Mouse (Mus musculus): ENCODE results near the gene Nr1d1.
A peak's percentile ranks its signal among the peaks of the same experiment; 100 is the strongest.
"Not testable (repeated sequence)": the region's sequence is repeated elsewhere in the genome, so short reads cannot be mapped to it uniquely, and the experiment has no call there.

Nr1d1 gene

DNA sequence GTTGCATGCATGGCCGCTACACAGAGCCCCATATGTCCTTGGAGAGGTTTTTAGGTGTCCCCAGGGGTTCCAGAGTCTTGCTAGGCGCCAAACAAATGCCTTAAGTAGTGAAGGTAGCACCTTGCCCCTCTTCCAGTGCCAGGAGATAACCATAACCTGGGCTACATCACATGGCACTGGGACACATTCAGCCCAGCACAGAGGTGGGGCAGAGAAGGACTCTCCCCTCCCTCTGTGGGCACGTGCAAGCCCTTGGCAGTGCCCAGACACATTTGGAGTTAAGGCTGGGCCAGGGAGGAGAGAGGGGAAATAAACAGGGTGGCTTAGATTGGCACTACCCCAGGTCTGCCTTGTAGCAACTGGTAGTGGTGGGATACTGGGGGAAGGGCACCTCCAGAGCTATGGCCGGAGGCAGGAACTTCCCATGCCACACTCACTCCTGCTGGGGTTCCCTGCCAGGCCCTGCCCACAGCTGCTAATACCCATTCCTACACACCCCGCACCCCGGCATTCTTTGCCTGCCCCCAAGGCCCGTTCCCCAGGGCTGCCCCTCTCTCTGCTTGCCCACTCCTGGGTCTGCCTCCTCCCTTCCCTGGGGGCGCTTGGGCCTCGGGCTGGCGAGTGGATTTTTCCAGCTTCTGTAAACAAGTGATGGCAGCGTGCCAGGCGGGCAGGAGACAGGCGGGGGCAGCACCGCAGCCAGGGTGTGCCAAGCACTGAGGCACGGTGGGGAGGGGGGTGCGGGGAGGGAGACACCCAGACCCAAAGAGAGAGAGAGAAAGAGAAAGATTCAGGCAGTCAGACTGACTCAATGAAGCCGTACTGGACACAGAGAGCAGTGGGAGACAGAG, 24.6 kb downstream of the Nr1d1 start:
- DNase-seq, result peak; percentile 85

DNA sequence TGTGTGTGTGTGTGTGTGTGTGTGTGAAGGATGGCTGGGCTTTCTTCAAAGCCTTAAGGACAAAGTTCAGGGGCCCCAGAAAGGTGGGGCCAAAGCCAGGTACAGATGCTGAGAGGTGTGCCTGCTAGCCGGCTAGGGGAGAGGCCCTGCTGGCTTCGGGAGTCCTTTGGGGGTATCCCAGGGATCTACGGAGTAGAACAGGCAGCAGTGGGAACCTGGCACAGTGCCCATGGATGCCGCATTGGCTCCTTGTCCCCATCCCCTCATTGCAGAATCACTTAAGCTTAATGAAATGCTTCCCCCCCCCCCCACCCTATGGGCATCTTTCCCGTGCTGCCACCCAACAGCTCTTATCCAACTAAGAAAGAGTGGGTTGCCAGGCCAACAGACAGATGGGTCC, 25.4 kb downstream of the Nr1d1 start:
- no peak for DNase-seq

DNA sequence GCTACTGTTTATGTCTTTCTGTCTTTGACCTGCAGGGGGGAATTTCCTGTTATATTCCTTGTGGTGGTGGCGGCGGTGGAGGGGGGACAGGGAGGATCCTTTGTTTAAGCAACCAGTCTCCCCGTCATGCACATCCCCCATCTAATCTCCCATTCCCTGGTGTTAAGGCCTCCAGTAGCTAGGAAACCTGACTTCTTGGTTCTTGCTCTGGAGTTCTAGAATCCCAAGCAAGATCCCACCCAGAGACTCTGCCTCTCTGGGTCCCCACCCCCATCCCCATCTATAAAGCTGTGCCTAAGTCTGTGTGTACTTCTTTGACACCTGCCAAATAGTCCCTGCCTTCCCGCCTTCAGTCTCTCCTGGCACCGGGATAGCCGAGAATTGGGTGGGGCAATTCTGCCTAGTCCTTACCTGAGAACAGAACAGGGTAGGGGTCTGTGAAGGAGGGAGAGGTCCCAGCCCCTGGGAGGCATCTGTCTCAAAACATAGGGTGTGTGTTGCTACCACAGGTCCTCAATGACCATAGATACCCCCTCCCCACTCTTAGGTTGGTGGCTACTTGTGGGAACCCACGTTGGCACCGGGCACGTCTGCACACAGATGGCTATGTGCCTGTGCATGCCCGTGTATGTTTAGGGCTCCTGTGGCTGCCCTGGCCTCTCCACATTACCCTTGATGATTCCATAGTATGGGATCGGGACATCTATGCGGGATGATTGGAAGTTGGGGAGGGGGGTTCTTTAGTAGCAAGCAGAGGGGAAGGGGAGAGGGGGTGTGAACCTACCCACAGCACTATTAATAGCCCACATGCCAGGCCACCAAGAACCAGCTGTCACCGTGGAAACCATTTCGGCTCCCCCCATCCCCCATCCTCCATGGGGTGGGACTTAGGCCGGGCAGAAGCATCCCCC, 26.4 kb downstream of the Nr1d1 start:
- no peak for DNase-seq

DNA sequence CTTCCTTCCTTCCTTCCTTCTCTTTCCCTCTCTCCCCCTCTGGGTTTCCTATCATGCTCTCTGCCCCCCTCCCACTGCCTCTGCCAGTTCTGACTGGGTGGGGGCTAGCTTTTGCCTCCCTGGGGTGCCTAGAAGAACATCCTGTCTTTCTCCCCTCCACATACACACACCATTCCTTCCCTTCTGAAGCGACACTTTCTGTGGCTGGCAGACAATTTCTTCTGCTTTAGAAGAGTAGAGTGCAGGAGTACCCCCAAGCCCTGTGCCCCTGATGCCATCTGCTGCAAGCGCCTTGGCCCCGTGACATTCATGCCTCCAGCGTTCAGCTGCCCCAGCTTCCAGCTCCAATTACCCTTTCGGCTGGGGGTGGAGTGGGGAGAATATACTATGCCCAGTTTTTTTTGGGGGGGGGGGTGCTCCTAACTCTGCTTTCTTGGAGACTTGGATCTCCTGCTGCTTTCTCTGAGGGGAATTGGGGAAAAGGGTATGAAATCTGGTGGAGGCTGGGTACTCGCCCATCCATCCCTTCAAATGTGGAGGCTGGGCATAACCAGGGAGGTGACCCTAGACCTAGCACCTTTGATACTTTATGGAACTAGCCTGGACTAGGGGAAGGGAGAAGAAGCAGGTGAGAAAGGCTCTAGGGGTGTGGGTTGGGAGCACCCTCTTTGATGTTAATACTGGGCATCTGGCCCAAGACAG, 27.2 kb downstream of the Nr1d1 start:
- no peak for DNase-seq

DNA sequence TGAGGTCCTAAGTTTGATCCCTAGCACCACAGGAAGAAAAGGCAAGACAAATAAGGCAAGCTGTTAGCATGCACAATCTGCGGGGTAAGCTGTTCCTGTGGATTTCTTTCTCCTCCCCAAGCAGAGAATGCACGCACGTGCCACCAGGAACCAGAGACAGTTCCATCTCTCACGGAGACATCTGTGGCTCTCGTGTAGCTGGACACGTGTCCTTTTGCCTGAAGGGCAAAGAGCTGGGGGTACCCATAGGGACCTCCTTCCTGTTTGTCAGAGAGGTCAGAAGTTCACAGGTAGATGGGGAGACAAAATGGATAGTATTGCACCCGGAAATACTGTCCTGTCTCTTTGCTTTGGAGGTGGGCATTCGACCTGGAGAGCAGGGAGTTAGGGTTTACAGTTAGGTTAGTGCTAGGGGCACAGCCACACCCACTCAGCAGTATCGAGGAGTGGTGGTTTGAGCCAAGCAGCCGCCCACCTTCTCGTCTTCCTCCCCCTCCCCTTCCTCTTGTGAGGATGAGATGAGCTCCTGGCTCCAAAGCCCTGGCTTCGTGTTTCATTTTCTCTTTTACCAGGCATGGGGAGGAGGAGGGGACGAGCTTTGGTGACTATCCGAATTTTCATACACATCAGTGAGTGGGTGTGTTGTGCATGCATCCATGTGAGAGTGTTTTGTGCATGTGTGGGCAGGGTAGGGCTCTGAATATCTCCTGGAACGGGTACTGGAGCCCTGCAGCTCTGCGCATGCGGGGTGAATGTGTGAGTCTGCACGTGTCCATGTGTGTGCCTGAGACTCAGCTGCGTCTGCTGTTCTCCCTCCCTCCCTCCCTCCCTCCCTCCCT, 28.1 kb downstream of the Nr1d1 start:
- DNase-seq, result peak; percentile 81

DNA sequence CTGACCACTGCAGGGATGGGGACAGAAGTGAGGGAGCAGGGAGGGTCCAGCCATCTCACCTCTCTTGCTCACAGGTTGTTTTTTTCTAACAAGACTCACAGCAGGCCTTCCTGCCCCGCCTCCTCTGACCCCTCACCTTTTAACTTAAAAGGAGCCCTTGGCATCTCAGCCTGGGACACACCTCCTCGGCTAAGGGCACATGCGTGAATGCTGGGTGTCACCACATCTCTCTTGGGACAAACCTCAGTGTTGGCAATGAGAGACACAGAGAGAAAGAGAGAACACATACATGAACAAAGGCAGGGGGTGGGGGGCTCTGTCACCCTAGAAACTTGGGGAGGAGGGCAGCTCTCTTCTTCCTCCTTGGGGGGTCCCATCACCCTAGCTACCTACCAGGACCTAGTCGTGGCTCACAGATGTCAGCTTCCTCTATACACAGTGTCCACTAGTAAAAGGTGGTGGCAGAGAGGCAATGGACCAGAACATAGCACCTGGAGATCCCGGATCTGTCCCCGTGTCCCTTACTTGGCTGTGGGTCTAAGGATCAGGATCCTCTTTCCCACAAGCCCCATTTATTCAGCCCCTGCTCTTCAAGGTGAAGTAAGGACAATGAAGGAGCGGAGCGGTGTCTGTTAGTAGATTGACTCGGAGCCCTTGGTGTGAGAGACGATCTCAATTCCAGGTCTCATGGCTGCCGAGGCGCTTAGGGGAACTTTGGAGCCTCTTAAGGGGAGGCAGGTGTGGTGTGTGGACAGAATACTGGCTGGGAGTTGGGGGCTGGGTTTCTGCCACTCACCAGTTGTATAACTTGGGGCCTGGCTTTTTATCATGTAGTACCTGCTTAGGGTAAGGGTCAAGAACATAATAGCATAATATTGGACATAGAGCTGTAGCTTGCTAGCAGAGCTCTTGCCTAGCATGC, 28.9 kb downstream of the Nr1d1 start:
- peak; percentile 38 for DNase-seq

DNA sequence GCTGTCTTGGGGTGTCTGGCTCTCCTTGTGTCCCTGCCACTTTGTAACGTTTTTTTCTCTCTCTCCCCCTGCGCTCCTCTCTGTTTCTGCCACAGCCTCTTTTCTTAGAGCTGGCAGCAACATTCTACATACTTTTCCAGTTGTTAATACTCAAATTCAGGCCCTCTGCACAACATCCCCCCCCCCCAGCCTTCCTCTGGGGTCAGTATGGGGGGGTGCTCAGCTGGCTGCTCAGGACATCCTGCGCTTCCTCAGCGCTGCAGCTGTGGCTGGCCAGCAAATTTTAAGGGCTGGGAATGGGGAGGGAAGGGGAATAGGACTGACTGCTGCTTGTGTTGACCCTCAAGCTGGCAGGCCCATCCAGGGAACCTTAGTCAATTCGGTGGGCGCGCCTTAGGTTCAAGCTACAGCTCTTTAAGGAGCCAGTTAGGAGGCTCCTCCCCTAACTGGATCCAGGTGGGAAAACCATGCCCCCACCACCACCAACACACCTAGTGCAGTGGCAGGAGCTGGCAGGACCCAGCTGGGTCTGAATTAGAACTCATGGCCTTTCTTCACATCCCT, 30.6 kb downstream of the Nr1d1 start:
- DNase-seq, result no peak

DNA sequence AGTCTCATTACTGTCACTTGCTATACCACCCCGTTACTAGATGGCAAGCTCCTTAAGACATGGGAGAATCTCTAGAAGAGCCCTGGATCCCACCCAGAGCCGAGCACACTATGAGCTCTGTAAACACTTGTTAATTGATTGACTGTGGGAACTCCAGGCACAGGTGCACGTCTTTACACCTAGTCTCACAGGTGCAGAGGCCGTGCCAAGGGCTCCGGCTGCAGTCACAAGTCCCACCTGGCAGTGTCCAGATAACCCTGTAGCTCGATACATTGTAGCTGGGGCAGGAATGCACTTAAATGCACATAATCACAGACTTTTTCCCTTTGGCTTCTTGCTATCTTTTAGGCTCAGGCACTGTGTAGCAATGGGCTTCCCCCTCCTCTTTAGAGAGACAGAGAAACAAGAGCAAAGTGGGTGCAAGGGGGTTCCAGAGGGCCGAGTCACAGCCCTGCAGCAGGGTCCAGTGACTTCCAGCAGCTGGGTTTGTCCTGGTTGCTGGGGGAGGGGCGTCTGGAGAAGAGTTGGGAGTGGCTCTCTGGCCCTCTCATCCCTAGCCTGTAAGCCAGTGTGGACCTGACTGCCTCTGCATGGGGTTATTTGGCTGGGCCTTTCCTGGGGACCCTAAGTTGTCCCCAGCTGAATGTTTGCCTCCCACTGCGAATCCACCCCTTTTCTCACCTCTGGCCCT, 31.3 kb downstream of the Nr1d1 start:
- peak; percentile 79 for DNase-seq

DNA sequence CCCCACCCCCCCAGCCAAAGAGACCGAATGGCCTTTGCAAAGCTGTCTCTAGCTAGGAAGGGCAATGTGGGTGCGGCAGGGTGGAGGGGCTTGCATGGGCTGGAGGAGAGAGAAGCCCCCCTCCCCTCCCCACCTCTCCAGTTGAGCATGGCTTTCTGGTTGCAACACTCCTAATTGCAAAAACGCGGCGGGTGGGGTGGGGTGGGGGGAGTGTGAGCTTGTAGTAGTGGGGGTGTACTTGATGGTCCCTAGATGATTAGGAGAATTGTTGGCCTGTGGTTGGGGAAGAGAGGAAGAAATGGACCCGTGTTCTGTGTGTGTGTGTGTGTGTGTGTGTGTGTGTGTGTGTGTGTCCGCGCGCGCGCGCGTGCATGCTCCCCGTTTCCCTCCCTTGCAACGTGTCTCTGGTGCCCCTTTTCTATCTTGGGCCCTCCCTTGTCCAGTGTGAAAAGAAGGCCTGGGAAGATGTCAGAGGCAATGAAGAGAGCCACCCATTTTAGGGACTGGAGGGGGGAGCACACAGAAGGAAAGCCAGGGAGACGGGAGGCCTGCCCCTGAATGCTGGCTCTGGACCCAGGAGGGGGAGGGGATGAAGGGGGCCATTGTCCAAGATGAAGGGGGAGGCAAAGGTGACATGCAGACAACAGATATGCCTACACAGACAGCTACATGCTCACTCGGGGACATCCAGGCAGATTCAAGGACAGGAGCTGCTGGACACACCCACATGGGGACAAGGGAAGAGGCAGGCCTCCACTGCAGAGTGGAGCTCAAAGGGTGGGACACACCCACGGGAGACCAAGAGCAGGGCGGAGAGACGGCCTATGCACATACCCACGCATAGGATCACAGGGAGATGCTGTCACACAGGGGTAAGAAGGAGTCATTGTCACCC, 32.5 kb downstream of the Nr1d1 start:
- DNase-seq, result peak; percentile 49

DNA sequence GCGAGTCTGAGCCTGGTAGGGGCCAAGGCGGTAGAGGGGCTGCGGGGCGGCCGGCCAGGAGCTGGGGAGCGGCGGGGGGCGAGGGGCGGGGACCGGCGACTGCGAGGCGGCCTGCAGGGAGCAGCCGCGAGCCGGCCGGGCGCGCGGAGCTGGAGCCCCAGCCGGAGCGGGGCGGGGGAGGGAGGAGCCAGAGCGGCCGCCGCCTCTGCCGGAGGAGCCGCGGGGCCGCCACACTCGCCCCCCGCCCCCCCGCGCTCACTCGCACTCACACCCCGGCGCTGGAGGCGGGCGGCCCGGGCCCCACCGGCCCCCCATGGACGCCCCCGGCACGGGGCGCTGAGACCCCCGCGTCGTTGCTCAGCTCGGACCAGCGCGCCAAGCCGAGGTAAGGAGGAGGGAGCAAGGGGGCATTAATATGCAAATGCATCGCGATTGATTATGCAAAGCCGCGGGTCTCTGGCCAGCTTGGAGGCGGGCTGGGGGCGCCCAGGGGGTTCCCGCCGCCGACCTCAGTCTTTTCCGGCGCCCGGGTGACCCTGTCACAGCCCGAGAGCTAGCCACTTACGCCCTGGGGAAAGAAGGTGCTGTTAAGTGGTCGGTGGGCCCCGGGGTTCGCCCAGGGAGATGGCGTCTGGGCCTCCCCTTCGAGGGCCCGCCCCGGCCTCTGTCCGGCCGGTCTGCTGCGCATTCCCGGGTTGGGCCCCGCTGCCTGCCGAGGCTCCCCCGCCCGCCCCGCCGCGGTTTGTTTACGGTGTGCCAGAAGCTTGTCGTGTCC, 33.3 kb downstream of the Nr1d1 start:
- DNase-seq, result peak; percentile 90

DNA sequence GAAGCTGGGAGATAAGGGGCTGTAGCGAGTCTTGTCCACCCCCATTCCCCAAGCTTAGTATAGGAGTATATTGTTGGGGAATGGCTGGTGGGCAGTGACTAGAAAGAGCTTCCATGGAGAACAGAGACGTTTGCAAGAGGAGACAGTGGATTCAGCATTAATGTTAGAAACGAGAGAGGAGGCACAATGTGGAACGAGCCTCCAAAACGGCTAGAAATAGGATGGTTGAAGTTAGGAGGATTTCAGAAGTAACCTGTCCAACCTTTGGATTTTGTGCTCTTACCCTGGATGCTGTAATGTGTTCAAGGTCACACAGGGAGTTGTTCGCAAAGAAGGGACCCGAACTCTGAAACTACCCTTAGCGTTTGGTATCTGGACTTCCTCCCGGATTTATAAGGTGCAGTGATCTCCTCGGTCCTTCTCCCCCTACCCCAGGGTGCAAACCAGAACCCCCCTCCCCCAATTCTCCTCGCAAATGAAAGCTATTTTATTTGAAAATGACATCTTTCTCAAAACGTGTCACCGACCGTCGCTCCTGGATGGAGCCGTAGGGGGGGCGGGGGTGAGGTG, 34.0 kb downstream of the Nr1d1 start:
- DNase-seq, result no peak

DNA sequence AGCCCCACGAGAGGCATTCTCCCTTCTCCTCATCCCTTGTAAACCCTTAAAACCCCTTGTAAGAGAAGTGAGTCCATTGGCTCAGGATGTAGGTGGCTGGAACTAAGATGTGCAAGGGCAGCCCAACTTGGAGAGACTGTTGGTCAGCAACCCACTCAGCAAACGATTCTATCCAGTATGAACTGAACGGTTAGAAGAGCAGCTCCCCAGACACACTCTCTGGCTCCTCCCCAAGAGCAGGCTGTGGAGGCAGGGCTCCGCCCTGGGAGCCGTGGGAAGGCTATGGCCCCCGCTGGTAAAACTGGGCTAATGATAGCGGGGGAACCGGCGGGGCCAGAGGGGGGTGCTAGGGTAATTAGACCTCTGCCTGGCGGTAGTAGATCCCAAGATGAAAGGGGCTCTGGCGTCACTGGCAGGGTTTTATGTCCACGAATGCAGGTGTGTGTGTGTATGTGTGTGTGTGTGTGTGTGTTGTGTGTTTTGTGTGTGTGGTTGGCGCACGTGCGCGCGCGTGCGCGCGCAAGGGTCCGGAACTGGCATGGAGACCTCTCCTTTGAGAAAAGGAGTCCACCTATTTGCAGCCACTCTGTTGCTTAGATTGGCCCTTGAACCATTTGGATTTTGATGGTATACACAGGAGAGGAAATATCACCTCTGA, 34.6 kb downstream of the Nr1d1 start, which contains the start of gene Thra:
TSS of gene Thra (plus strand) at position 246 of the 658 bp plus-strand sequence.
- peak; percentile 70 for DNase-seq

DNA sequence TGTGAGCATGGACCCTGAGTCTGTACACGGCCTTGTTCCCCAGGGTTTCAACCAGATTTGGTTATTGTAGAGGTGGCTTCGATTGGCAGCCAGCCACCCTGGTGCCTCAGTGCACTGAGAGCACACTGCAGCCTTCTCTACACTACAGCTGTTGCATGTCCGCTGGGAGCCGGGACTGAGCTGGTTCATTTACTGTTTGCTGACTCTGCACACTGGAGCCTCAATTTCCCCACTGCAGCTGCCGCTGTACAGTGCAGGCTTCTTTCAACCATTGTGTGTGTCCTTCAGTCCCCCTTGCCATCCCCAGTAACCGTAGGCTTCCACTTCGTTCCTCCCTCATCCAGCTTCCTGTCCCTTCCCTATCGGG, 35.1 kb downstream of the Nr1d1 start:
- DNase-seq, result no peak

DNA sequence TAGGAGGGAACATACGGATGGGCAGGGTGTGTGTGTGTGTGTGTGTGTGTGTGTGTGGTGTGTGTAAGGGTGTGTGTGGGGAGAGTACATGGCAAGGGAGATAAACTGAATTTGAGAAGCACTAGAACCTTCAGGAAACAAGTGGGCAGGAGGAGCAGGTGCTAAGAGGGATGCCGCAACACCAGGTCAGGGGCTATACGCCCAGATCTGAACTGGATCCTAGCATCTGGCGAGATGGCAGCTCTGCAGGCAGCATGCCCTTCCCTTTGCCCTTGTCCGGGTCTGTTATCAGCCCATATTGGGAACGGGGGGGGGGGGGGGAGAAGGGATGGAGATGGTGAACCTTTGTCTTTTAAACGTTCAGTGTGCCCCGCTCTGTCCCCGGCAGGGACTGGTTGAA, 36.2 kb downstream of the Nr1d1 start:
- no peak for DNase-seq

DNA sequence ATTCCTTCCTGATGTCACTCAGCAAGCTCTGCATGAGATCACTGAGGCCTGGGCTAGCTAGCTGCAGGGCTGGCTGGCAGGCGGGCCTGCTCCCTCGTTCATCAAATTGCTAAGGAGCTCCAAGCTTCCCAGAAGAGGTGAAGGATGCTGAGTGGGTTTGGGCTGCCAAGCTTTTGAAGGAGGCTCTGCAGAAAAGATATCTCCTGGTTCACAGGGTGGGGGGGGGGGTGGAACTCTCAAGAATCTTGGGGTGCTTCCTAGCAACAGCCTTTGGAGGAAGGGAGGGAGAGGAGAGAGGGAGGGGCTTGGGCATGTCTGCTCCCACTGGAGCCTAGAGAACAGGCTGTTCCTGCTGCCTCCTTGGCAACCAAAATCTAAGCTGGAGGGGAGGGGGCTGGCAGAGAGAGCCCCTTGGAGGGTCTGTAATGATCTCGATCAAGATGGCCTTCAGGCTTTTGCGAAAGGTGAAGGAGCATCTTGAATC, 36.7 kb downstream of the Nr1d1 start:
- no peak for DNase-seq

DNA sequence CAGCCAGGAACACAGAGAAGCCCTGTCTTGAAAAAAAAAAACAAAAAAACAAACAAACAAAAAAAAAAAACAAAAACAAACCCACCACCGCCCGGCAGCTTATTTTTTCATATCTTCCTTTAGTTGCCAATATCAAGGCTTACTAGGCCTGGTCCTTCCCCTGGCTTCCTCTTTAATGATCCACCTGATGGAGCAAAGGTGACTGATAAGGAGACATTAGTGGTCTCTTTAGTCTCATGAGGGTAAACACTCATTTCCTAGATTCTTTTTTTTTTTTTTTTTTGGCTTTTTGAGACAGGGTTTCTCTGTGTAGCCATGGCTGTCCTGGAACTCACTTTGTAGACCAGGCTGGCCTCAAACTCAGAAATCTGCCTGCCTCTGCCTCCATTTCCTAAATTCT, 37.9 kb downstream of the Nr1d1 start:
- not testable (repeated sequence) for DNase-seq

DNA sequence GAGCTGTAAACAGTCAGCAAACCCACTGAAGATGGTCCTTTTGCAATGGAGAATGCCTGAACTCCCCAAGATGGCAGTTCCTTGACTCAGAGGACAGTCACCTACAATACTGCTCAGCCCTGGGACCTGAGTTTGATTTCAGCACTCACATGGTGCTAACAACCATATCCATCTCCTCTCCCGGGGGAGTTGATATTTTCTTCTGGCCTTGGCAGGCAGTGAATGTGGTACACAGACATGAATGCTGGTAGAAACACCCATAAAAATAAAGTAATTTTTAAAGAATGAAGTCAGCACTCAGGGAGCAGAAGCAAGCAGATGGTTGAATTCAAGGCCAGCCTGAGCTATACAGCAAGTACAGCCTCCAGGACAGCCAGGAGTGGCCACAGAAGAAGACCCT, 39.0 kb downstream of the Nr1d1 start:
- no peak for DNase-seq

All from kidney, adult 18-20 months (tissue).